Mouse (Mus musculus) liver, embryonic 14.5 days (tissue): ENCODE data around the gene Pax7.

Source experiments
- CTCF ChIP-seq: IDR thresholded peaks from 2 replicates; pipeline ENCODE4 v1.5.1; 2016; ENCODE audit warnings: antibody characterized with exemption, low read depth, control low read depth
- EP300 ChIP-seq: IDR thresholded peaks from 2 replicates; pipeline ENCODE4 v1.6.1; 2016; ENCODE audit warnings: antibody characterized with exemption, low read depth

- TF ChIP-seq CTCF: no peak
- no peak for TF ChIP-seq EP300
Observed at GRCm38 (mm10) chr4:139878443-139878842, 45.1 kb upstream of the Pax7 start.
